Mouse (Mus musculus): ENCODE data around the gene Hfm1. TPM values are rescaled to one million over a fixed set of nuclear protein-coding genes. Genes with fewer than 3 reads are reported as not detected.

Gene Hfm1
- total RNA-seq (2022), result not detected

DNA sequence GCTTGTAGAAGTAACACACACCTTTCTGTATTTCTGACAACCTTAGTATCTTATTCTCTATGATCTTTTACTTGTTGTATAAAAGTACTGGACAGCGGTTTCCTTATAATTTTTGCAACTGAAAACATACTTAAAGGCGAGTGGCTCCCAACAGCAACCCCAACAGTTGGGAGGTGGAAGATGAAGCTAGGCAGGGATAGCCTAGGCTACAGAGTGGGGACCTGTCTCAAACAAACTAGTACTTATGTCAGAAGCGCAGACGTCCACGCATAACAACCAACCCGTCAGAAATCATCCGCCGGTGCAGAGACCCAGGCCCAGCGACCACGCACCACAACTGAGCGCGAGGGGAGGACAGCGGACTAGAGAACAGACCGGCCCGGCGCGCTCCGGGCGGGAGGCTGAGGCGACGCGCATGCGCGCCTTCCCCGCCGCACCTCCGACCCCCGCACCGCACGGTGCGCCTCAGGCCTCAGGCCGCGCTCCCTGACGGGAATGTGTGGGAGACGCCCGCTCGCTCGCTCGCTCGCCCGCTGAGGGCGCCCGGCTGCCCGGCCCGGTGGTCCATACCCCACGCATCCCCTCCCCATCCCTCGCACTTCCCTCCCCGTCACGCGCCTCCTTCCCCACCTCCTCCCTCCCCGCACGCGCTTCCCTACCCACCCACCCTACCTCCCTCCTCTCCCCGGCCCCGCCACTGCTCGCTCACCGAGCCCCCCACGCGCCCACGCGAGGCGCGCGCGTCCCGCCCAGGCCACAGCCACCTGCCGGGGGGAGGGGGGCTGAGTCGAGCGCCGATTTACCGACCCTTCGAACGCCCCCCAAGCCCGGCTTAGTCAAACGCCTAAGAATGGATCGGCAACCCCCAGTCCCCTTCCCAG lies at the start of gene Hfm1:
Gene Hfm1 (minus strand): TSS at position 834 of the 881 bp plus-strand sequence.
- DNase-seq (ENCODE audit: low spot score), result no peak

DNA sequence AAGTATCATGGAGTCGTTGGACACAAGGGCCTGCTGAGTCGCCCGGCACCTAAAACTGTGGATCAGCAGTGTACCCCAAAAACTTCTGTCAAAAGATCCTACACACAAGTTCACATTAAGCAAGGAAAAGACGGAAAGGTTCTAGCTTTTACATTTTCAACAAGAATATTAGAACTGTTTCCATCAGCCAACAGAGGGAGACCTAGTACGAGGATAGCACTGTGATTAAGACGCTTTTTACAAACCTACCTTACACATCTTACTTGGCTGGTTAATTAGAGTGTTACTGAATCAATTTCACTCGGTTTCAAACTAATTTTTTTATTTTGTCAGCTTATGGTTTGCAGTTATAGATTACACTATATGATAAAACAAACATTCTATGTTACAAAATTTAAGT lies 47.8 kb upstream of the Hfm1 start:
- no peak for DNase-seq (ENCODE audit: low spot score)

GRCm38 (mm10) chr5:106967578-106967977 lies 41.5 kb upstream of the Hfm1 start:
- DNase-seq (ENCODE audit: low spot score), result no peak

DNA sequence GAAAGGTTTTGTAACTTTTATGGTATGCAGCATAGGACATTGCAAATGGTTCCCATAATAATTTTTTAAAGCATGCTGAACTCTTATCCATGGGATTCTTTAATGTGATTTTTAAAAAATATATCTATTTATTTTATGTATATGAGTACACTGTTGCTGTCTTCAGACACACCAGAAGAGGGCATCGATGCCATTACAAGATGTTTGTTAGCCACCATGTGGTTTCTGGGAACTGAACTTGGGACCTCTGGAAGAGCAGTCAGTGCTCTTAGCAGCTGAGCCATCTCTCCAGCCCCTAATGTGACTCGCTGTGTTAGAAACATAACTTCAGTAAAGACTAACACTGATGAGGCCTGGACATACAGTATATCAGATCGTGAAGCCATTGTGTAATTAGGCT lies 40.3 kb upstream of the Hfm1 start:
- DNase-seq (ENCODE audit: low spot score), result no peak

- no peak for DNase-seq (ENCODE audit: low spot score)
Observed at GRCm38 (mm10) chr5:106964513-106965014, 38.4 kb upstream of the Hfm1 start.

DNA sequence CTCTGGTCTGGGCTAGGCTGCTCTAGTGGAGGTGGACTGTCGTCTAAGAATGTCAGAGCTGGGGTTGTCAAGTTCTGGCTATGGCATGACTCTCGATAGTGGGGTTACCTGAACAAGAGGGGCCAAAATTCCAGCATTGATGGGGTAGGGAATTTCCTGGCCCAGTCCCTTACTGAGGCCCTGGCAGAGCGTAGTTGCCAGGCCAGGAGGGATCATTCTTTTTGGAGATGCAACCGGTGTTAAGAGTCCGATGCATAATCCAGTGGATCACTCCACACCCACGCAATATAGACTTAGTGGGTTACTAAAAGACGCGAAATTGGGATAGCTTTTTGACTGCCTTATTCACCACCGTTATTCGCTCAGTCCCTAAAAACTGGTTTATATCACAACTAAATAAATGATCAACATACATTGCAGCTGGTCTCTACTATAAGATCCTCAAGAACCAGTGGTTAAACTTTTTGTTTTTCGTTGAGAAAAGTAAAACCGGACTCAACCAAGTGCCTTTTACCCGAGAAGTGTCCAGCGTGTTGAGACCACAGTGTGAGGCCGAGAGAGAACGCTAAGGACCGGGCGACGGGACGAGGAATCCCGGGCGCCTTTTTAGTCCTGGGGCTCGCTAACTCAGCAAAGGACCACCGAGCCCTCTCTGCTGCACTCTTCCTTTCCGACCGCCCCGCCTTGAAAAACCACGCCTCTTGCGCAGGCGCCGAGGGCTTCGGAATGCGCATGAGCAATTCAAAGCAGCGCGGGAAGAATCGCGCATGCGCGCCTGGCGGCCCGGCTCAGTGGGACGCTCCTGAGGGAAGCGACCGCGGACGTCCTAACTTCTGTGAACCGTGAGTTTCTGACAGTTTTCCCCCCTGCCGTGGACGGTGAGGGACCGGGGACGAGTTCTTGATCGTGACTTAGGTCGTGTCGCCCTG lies 37.7 kb upstream of the Hfm1 start, which contains the start of gene Cdc7:
Gene Cdc7 (plus strand): TSS at position 739 of the 929 bp plus-strand sequence.
- peak; percentile 93 for DNase-seq (ENCODE audit: low spot score)

DNA sequence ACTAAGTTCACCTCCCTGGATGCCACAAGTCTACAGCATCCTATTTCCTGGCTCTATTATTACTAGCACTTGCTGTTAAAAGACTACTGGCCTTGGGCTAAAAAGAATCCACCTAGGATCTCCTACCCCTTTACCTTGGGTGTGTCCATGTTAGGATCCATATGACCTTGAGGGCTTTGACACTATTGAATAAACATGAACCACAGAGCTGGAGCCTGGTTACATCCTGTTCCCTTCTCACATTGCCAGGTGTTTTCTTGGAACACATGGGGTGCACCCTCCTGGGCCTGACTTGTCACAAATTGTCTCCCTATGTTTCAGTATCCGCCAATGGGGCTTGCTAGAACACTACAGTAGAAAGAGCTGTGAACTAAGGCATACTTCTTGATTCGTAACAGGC lies 34.3 kb upstream of the Hfm1 start:
- DNase-seq (ENCODE audit: low spot score), result no peak

- no peak for DNase-seq (ENCODE audit: low spot score)
Observed at GRCm38 (mm10) chr5:106959031-106959430, 32.9 kb upstream of the Hfm1 start.

GRCm38 (mm10) chr5:106956467-106956866 lies 30.3 kb upstream of the Hfm1 start:
- DNase-seq (ENCODE audit: low spot score), result peak; percentile 64

- no peak for DNase-seq (ENCODE audit: low spot score)
Observed at GRCm38 (mm10) chr5:106948683-106949082, 22.6 kb upstream of the Hfm1 start.

- DNase-seq (ENCODE audit: low spot score), result no peak
Observed at GRCm38 (mm10) chr5:106946342-106946741, 20.2 kb upstream of the Hfm1 start.

DNA sequence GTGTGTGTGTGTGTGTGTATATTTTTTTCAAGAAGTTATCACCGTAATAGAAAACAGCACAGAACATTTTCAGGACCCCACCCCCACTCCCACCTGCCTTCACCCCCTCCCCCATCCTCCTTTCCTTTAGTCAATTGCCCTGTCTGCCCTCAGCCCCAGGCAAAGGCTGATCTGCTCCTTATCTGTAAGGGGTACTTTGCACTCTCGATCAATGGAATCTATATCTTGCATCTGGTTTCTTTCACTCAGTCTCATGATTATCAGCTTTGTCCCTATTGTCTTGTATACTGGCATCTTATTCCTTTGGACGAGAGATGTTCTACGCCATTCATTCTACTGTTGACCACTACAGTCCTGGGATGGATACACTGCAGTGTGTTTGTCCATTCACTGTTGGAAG lies 1.9 kb upstream of the Hfm1 start:
- no peak for DNase-seq (ENCODE audit: low spot score)

DNA sequence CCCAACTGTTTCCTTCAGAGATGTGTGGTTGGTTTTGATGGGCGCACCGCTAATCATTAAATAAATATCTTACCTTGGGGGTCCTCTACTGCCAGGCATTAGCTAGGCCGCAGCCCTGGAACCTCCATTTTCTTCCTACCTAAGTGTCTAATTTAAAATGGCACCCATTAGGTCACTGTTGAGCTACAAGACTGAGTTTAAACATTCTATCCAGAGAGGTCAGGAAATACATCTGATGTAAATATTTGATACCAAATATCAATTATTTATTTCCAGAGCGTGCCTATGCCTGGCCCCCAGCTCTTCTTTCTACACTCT lies 207 bp upstream of the Hfm1 start:
- DNase-seq (ENCODE audit: low spot score), result no peak

- no peak for DNase-seq (ENCODE audit: low spot score)
Observed at GRCm38 (mm10) chr5:106919315-106919714, 6.8 kb downstream of the Hfm1 start.

DNA sequence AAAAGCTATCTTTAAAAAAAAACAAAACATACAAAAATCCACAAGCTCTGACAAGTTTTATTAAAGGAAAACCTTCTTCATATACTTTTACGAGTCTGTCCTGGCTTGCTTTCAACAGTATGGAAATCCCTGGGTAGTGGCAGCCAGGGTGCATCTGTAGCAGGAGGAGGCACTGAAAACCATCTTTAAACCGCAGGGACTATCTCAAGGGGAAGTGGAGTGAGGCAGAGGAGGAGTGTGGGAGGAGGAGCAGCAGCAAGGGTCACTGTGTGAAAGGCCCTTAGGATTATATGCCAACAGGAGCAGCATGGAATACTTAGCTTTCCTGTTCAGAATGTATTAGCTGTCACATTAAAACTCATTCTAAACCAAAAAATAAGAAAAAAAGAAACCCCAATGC lies 29.2 kb downstream of the Hfm1 start:
- no peak for DNase-seq (ENCODE audit: low spot score)

- DNase-seq (ENCODE audit: low spot score), result peak; percentile 27
Observed at GRCm38 (mm10) chr5:106891773-106892172, 34.3 kb downstream of the Hfm1 start.

- no peak for DNase-seq (ENCODE audit: low spot score)
Observed at GRCm38 (mm10) chr5:106887303-106888071, 38.6 kb downstream of the Hfm1 start.

GRCm38 (mm10) chr5:106885517-106885916 lies 40.6 kb downstream of the Hfm1 start:
- DNase-seq (ENCODE audit: low spot score), result no peak

DNA sequence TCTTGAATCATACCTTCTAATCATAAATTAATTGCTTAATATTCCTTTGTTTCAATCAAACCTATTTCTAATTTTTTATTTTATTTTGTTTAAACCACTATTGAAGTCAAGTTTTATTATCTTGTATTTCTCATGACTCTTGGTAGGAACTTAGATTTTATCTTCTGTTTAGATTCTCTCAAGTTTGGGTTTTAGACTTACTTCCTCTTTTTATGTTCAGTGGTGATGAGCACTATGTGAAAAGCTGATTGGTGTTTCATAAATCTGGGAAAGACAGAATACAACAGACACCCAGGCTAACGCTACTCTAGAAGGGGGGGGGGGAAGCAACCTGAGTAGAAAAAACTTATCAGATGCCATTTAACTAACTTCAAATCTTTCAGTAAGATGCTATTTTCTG lies 49.7 kb downstream of the Hfm1 start:
- DNase-seq (ENCODE audit: low spot score), result no peak

- peak; percentile 36 for DNase-seq (ENCODE audit: low spot score)
Observed at GRCm38 (mm10) chr5:106860415-106860814, 65.7 kb downstream of the Hfm1 start.

DNA sequence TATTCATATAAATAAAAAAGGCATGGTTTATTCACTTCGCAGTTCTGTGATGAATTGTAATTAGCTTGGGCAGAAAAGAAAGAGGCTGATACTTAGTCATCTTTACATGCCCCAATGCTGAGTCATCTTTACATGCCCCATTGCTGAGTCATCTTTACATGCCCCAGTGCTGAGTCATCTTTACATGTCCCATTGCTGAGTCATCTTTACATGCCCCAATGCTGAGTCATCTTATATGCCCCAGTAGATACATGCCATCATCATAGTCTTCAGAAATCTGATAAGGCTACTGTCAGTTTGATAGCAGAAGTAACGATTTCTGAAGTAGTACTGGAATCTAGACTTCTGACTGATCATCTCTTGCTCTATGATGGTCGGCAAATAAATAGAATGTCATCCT lies 72.8 kb downstream of the Hfm1 start:
- DNase-seq (ENCODE audit: low spot score), result no peak

- no peak for DNase-seq (ENCODE audit: low spot score)
Observed at GRCm38 (mm10) chr5:106847045-106847444, 79.1 kb downstream of the Hfm1 start.
